Mouse (Mus musculus) leukemia stem cell, adult 10-12 weeks (primary cell): ENCODE measurements around the gene Disc1. TPM values are rescaled to one million over a fixed set of nuclear protein-coding genes. Genes with fewer than 3 reads are reported as not detected.

ENCODE experiments used
- polyA plus RNA-seq: library from polyadenylated mRNA; stranded (reverse); fragments of >175 nt; gene quantifications from 2 replicates; pipeline ENCODE4 v1.2.3, GENCODE M21; 2012; ENCODE audit warnings: low replicate concordance

Gene Disc1
- 0.48 and 0.52 TPM in 2 replicates for polyA plus RNA-seq

DNA sequence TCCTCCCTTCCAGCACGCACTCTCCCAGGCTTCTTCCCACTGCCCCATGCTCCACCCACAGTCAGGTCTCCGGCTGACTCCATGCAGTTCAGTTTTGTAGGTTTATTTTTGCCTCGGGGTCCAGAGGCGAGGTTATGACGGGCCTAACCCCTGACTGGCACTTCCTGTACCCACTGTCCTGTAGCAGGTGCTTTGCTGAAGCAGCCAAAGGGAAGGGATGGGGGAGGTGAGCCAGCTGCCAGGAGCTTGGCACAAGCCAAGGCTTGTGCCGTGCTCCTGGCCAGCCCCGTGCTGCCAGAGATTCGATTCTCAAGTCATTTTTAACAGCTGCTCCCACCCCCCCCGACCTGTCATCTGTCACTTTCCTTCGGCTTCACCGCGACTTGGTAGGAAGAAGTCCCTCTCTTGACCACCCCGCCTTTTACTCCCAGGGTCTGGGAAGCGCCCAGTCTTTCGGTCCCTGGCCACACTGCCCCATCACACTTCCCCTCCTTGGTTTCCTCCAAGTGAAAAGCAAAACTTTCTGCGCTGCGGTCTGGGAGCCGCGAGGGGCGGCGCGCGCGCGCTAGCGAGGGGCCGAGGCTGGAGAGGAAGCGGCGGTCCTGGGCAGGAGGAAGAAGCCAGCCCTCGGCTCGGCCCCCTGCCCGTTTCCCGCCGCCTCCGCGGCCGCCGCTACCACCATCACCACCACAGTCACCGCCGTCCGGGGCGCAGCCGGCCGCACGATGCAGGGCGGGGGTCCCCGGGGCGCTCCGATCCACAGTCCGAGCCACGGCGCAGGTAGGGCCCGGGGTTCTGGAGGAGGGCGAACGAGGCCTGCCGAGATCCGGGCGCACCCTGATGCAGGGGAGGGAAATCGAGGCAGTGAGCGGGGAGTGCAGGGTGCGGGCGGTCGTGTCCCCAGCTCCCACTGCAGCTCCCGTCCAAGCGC lies at the start of gene Disc1:
Gene Disc1, plus strand, starts transcription at position 691 of the 931 bp plus-strand sequence.

DNA sequence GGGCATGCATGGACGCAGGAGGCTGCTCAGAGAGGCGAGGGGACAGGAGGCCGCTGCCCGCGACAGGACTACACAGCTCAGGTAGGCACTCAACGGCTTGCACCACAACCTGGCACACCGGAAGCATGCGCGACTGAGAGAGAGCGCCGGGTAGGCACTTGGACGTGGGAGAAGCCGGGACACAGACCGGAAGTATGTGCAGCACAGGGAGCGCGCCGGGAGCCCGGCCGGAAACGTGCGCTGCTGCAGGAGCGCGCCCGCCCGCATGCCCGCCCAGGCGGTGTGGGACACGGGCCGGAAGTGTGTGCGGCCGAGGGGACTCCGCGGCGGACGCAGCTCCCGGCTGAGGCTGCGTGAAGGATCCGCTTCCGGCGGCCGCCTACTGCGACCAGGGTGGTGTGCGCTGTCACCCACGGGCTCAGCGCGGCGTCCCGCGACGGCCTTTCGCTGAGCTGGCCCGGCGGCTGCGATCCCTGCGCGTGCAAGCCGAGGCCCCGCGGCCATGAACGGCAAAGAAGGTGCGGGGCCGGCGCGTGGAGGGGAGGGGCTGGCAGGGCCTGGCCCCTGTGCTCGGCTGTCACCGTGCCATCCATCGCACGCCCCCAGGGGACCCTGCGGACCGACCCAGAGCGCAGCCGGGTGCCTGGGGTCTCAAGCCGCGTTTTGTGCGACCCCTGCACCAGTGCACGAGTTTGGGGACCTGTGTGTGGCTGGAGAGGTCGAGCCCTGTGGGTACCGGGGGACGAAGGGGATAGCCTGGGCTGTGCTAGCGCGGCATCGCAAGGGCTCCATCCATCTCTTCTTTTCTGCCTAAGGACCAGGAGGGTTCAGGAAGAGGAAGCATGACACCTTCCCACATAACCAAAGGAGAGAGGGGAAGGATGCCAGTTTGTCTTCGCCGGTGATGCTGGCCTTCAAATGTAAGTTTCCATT lies 41.0 kb upstream of the Disc1 start, which contains the start of gene Tsnax:
Gene Tsnax, plus strand, starts transcription at position 303 of the 933 bp plus-strand sequence.

Other genes starting within 250 kb of the Disc1 start
- gene Gnpat, start 191.2 kb upstream of the Disc1 start, polyA plus RNA-seq = 34.3 and 41.1 TPM in 2 replicates
- gene 2810004N23Rik, start 191.1 kb upstream of the Disc1 start, polyA plus RNA-seq = 8.6 and 25.1 TPM in 2 replicates
- 7.1 and 9.2 TPM in 2 replicates for gene Exoc8, start 156.5 kb upstream of the Disc1 start, polyA plus RNA-seq
- gene Sprtn, start 156.3 kb upstream of the Disc1 start, polyA plus RNA-seq = 2.7 and 9.9 TPM in 2 replicates
- 15.7 and 16.8 TPM in 2 replicates for gene Egln1, start 104.9 kb upstream of the Disc1 start, polyA plus RNA-seq
- gene Tsnax, start 41.2 kb upstream of the Disc1 start, polyA plus RNA-seq = 11.4 and 17.3 TPM in 2 replicates